Mouse (Mus musculus) large intestine, adult 2 months (tissue): Measurements from ENCODE around the gene Zfp563. TPM values are rescaled to one million over a fixed set of nuclear protein-coding genes. Genes with fewer than 3 reads are reported as not detected.

Experiments
- DNase-seq: peaks from one replicate; pipeline ENCODE4 v3.0.0-alpha.2; 2012; ENCODE audit warnings: low read depth, low spot score
- WGBS: fragments of 180-500 bp; shearing (Covaris S2); methylation state at CpG from one replicate; pipeline ENCODE4 v1.1.7; 2018; 5-methylcytosine and 5-hydroxymethylcytosine counted together
- polyA plus RNA-seq: library from polyadenylated mRNA; depleted of rRNA; stranded (reverse); fragments of >200 nt; gene quantifications from 2 replicates; pipeline ENCODE4 v1.2.3, GENCODE M21; 2012; rRNA removed

Zfp563 gene
- polyA plus RNA-seq = 1.1 and 1.4 TPM in 2 replicates

DNA sequence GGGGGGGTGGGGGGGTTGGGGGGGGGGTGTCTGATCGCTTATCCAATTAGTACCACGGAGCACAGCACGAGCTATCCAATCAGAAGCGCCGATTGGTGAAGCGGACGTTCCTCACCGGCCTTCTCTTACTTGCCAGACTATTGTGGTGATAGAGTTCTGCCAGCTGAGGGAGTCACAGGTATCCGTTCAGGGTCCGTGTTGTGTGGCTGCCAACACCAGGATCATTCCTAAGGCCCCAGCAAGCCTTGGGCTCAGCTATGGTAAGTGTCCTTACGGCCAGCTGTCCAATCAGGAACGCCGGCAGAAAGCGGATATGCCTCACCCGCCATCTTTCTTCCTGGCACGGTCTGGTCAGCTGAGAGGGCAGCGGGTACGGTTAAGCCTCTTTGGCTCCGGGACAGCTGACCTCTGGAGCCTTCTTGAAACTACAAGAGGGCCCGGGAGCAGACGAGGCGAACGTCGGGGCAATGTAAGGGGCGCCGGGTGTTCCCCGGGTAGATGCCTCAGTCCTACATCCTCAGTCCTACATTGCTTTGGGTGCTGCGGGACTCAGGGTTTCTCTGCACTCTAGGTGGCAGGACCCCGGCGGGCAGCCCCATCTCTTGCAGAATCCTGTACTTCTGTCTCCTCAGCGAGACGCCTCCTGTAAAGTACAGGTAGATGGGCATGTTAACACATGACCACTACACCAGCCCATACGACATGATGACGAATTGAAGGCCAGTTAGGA lies at the start of gene Zfp563:
Gene Zfp563 (plus strand): TSS at position 91 of the 730 bp plus-strand sequence.
- WGBS = 4% methylated on average over 34 of the region's 34 CpGs

DNA sequence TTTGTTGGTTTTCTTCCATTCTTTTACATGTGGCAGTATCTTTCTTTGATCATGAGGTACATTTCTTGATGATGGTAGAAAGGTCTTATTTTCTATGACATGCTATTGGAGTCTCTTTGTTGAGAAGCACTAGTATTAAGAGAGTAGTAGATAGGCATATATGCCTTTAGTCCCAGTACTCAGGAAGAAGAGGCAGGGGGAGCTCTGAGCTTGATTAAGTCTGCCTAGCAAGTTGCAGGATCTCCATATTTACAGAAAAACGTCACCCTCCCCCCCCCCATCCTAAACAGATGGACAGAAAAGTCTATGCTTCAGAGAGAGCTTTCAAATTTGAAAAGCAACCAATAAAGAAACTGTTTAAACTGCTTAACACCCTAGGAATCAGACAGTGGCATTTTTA lies 30.3 kb upstream of the Zfp563 start:
- no peak for DNase-seq
- 3% methylated on average over 1 of the region's 1 CpGs for WGBS

More for the DNA sequence above, at the start of gene Zfp563:
- DNase-seq = peak; percentile 78

DNA sequence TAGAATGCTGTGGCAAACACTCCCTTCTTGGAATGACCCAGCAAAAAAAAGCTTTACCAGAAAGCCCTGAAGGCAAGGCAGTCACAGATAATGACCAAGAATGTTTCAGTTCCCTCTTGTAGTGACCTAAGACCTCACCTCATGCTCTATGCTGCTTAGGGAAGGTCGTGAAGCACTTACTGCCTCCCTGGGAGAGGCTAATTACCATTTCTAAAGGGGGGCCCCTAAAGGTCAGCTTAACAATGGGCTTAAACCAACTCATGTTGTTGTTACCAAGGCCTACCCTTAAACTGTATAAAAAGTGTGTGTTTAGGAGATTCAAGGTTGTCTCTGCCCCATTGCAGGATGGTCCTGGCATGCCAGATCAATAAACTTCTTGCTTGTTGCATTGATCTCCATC lies 26.1 kb upstream of the Zfp563 start:
- DNase-seq = no peak
- WGBS = 0% methylated on average over 1 of the region's 1 CpGs

DNA sequence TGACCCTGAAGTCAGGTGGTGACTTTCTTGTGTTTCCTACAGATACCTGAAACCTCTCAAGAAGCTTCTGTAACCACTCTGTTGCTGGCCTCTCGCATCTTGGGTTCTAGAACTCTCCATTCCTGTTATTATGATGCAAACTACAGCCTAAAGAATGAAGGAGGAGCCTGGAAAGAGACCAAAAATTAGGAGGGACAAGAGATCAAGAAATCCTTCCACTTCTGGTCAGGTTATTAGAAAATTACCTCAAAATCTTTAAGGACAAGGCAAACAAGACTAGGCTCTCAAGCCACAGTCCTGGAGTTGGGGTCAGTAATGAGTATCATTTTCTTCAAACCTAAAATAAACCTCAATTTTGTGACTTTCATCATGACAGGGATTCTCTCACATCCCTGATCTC lies 21.2 kb upstream of the Zfp563 start, which contains the start of gene 4921501E09Rik:
Gene 4921501E09Rik (minus strand): TSS at position 101 of the 400 bp plus-strand sequence.
- DNase-seq = no peak
- 43% methylated on average over 1 of the region's 1 CpGs for WGBS

DNA sequence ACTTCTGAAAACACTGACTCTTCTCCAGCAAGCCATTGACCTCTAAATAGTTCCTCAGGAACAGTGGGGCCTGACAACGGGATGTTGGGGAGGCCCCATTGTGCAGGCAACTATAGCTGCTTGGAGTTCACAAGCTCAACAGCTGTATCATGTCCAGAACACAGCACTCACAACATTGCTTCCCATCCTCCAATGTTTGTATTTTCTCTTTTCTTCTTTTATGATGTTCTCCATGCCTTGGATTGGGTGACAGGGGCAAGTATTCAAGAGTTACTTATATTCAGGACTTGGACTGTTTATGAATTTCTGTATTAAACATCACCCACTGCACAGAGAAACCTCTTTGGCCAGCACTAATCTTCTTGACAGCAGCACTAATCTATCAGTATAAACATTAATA lies 2.5 kb downstream of the Zfp563 start:
- DNase-seq = no peak
- 72% methylated on average over 1 of the region's 1 CpGs for WGBS

DNA sequence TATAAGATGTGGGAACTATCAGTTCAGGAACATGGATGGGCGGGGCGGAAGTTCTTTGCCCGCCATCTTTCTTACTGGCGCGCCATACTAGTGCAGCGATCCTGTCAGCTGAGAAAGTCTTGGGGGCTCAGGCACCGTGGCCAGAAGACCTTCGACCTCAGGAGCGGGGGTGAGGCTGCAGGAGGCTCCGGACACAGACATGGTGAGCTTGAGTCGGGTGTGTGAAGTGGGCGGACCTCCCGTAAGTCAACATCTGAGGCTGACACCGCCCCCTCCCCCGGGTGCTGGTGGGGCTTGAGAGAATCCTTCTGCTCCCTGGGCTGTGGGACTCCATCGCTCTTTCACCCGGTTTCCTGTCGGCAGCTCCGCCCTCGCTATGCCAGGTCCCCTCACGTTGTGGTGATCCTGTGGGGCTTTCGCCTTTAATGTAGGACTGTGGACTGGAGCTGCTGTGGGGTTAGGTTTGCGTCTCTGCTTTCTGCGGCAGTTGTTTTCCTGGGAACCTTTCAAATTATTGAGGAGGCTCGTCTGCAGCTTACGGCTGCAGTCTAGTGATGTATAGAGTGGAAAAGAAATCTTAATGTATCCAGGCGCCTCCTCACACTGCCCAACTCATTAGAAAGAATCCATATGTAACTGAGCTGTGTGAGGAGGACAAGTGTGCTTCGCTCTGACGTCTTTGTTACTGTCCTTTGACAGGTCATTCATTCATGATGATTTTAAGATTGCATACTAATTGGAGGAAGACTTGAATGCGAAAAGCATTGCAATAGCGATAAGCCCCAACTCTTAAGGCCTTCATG lies 3.5 kb downstream of the Zfp563 start:
- WGBS = under 1% methylated on average over 31 of the region's 31 CpGs
- peak; percentile 59 for DNase-seq

DNA sequence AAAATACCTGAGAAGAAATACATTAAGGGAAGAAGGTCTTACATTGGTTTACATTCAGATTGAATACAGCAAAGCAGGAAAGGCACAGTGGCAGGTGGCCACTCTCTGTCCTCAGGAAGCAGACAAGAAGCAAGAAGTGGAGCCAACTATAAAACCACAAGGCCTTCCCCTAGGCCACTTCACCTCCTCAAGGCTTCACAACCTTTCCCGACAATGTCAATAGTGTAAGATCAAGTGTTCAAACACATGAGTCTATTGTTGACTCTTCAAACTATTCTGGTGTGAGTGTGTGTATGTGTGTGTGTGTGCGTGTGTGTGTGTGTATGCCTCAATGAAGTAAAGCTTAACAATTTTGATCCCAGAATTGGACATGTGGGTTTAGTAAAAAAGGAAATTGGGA lies 8.3 kb downstream of the Zfp563 start:
- no peak for DNase-seq
- WGBS = 85% methylated on average over 2 of the region's 2 CpGs

DNA sequence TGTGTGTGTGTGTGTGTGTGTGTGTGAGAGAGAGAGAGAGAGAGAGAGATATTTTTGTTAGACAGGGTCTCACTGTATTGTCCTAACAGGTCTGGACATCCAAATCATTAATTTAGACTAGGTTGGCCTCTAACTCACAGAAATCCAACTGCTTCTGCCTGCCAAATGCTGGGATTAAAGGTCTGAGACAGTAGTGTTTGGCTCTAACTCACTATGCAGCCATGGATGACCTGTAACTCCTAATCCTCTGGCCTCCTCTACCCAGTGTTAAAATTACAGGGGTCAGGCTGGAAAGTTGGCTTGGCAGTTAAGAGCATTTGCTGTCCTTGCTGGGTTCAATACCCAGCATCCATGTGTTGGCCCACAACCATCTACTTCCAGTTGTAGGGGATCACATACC lies 35.4 kb downstream of the Zfp563 start:
- DNase-seq = no peak

DNA sequence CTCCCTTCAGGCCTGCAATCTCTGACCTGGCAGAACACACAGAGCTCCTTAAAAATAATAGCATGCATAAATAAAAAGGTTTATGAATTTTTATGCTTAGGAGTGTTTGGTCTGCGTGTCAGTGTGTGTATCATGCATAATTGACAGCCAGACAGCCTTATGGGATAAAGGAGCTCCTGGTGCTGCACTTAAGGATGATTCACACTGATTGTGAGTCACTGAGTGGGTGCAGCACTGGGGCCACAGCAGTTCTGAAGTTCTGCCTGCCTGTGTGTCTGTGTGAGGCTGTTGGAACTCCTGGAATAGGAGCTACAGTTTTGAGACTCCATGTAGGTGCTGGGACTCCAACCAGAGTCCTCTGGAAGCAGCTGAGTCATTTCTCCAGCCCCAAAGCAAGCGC lies 37.1 kb downstream of the Zfp563 start:
- WGBS = 57% methylated on average over 2 of the region's 2 CpGs
- DNase-seq = no peak

DNA sequence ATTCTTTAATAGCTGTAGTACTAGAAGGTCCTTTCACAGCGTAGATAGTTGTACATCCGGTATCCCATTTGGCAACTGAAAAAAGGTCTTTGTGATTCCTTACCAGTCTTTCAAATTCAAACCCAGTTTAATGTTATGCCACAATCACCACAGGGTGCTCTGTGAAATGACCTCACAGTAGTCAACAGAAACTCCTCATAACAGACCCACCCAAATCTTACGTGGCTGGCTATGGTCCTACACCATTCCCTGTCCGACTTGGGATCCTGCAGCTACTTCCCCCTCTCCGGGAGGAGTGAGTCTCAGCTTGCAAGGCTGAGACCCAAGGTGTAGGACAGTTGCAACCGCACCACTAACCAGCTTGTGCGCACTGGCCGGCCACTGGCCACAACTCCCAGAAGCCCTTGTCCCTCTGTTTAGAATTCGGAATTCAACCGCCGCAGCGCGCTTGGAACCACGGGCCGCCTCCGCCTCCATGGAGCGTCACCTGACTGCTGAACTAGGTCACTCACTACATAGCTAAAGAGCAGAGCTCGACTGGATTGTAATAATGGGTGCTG lies 50.2 kb downstream of the Zfp563 start, which contains the start of gene Morc2b:
Gene Morc2b (minus strand): TSS at position 423 of the 560 bp plus-strand sequence.
- DNase-seq = no peak
- 77% methylated on average over 18 of the region's 18 CpGs for WGBS

Other genes with a start within 250 kb of the Zfp563 start
- 1.1 and 1.2 TPM in 2 replicates for gene Zfp870, start 197.7 kb upstream of the Zfp563 start, polyA plus RNA-seq
- gene Cyp4f14, start 172.0 kb upstream of the Zfp563 start, polyA plus RNA-seq = 541 and 1,297 TPM in 2 replicates
- 60.1 and 94.9 TPM in 2 replicates for gene Cyp4f13, start 141.9 kb upstream of the Zfp563 start, polyA plus RNA-seq
- 1.7 and 2.0 TPM in 2 replicates for gene Zfp472, start 123.5 kb upstream of the Zfp563 start, polyA plus RNA-seq
- 2.2 and 3.0 TPM in 2 replicates for gene Zfp952, start 96.2 kb upstream of the Zfp563 start, polyA plus RNA-seq
- gene Zfp763, start 55.9 kb upstream of the Zfp563 start, polyA plus RNA-seq = 0.42 and 0.75 TPM in 2 replicates
- gene 4921501E09Rik, start 21.3 kb upstream of the Zfp563 start, polyA plus RNA-seq = not detected in 2 replicates
- gene Morc2b, start 50.4 kb downstream of the Zfp563 start, polyA plus RNA-seq = not detected in 2 replicates
- gene Olfr55, start 79.1 kb downstream of the Zfp563 start, polyA plus RNA-seq = not detected in 2 replicates
- gene Olfr239, start 102.0 kb downstream of the Zfp563 start, polyA plus RNA-seq = not detected in 2 replicates
- gene Olfr1564, start 132.4 kb downstream of the Zfp563 start, polyA plus RNA-seq = not detected in 2 replicates
- 0.79 and 1.1 TPM in 2 replicates for gene Zfp955a, start 165.8 kb downstream of the Zfp563 start, polyA plus RNA-seq
- gene Olfr63, start 175.4 kb downstream of the Zfp563 start, polyA plus RNA-seq = not detected in 2 replicates
- gene Zfp955b, start 200.2 kb downstream of the Zfp563 start, polyA plus RNA-seq = 0.89 and 1.7 TPM in 2 replicates